Mouse (Mus musculus) embryonic facial prominence, embryonic 11.5 days (tissue): Measurements from ENCODE around the gene Bcl9l. TPM values are rescaled to one million over a fixed set of nuclear protein-coding genes. Genes with fewer than 3 reads are reported as not detected.
A peak's percentile ranks its signal among the peaks of the same experiment; 100 is the strongest.

Experiments
- ATAC-seq: fragments of 200-750 bp; cut with Nextera tagmentation; replicated peaks from 2 replicates; pipeline ENCODE4 v1.8.0; 2017; ENCODE audit warnings: low read depth; ENCODE audit not compliant: insufficient number of reproducible peaks, low FRiP score, low TSS enrichment
- DNase-seq: peaks from one replicate; pipeline ENCODE4 v3.0.0-alpha.2; 2015; ENCODE audit warnings: low spot score
- H3K27ac ChIP-seq: fragments of 300-500 bp; sonication (generic); replicated peaks from 2 replicates; pipeline ENCODE4 v1.5.1; 2014; ENCODE audit warnings: mild to moderate bottlenecking, low read depth, low read length, control low read depth
- H3K27me3 ChIP-seq: fragments of 300-500 bp; sonication (generic); 2 replicates; pipeline ENCODE4 v1.6.1; 2014; ENCODE audit warnings: mild to moderate bottlenecking, low read length, moderate library complexity, mixed read lengths; ENCODE audit not compliant: control insufficient read depth, insufficient read depth
- H3K36me3 ChIP-seq: fragments of 300-500 bp; sonication (generic); replicated peaks from 2 replicates; pipeline ENCODE4 v1.6.1; 2014; ENCODE audit warnings: low read depth, mild to moderate bottlenecking, low read length, moderate library complexity, mixed read lengths; ENCODE audit not compliant: control insufficient read depth, insufficient read depth
- H3K4me1 ChIP-seq: fragments of 300-500 bp; sonication (generic); 2 replicates; pipeline ENCODE4 v1.6.1; 2014; ENCODE audit warnings: low read length, mixed read lengths; ENCODE audit not compliant: control insufficient read depth, insufficient read depth
- H3K4me2 ChIP-seq: fragments of 300-500 bp; sonication (generic); 2 replicates; pipeline ENCODE4 v1.6.1; 2014; ENCODE audit warnings: low read depth, mild to moderate bottlenecking, control low read depth, low read length, moderate library complexity
- H3K4me3 ChIP-seq: fragments of 300-500 bp; sonication (generic); 2 replicates; pipeline ENCODE4 v1.5.1; 2014; ENCODE audit warnings: low read depth, low read length, control low read depth
- H3K9ac ChIP-seq: fragments of 300-500 bp; sonication (generic); replicated peaks from 2 replicates; pipeline ENCODE4 v1.6.1; 2014; ENCODE audit warnings: mild to moderate bottlenecking, control low read depth, low read length
- H3K9me3 ChIP-seq: fragments of 300-500 bp; sonication (generic); replicated peaks from 2 replicates; pipeline ENCODE4 v1.6.1; 2016; ENCODE audit warnings: mild to moderate bottlenecking, low read length, inconsistent platforms, mixed read lengths; ENCODE audit not compliant: control insufficient read depth
- WGBS: fragments of 180-500 bp; shearing (Covaris S2); extraction: QIAGEN DNeasy Blood & Tissue Kit; methylation state at CpG from one replicate; pipeline ENCODE4 v1.1.7; 2014; 5-methylcytosine and 5-hydroxymethylcytosine counted together
- polyA plus RNA-seq: library from polyadenylated mRNA; unstranded; fragments of >200 nt; fragmentation: Nextera tagmentation; extraction: Ambion mirVana; gene quantifications from 2 replicates; pipeline ENCODE4 v1.2.1, GENCODE M21; 2014

Gene Bcl9l
- polyA plus RNA-seq, 1 experiment from 2014 or later: 10.3 TPM

- 8% methylated on average over 17 of the region's 17 CpGs for WGBS
- H3K4me3 ChIP-seq: no peak overlapping the region
Measured at GRCm38 (mm10) chr9:44490086-44490967, 7.7 kb downstream of the Bcl9l start.

GRCm38 (mm10) chr9:44491351-44491750, 8.7 kb downstream of the Bcl9l start:
- Histone ChIP-seq H3K4me1 (peaks cover 64% of the 10 kb centered on the region), H3K9ac (no peak overlapping the region), H3K27me3 (no peaks in the 10 kb centered on the region), H3K4me3 (no peak overlapping the region), H3K27ac (no peak overlapping the region), H3K4me2 (no peak overlapping the region), H3K9me3 (no peaks in the 10 kb centered on the region), H3K36me3 (no peaks in the 10 kb centered on the region)
- ATAC-seq (no peak), DNase-seq (no peak)
- 76% methylated on average over 10 of the region's 10 CpGs for WGBS

More at GRCm38 (mm10) chr9:44490086-44490967, 7.7 kb downstream of the Bcl9l start:
- H3K36me3 ChIP-seq: no peaks in the 10 kb centered on the region
- H3K9ac ChIP-seq: no peak overlapping the region; the same call in 1 of the 2 replicates
- peak overlapping the region; percentile 60 for H3K27ac ChIP-seq
- H3K4me1 ChIP-seq: peaks cover 68% of the 10 kb centered on the region
- H3K9me3 ChIP-seq: no peaks in the 10 kb centered on the region
- H3K4me2 ChIP-seq: peak overlapping the region; percentile 42
- peak; percentile 63 for DNase-seq
- no peak for ATAC-seq
- no peaks in the 10 kb centered on the region for H3K27me3 ChIP-seq

- H3K9ac ChIP-seq: no peak overlapping the region
- no peaks in the 10 kb centered on the region for H3K27me3 ChIP-seq
- ATAC-seq (no peak), DNase-seq (no peak)
- 63% methylated on average over 17 of the region's 17 CpGs for WGBS
- H3K27ac ChIP-seq: no peak overlapping the region
- H3K4me2 ChIP-seq: no peak overlapping the region
- no peaks in the 10 kb centered on the region for H3K9me3 ChIP-seq
- peaks cover 66% of the 10 kb centered on the region for H3K4me1 ChIP-seq
- no peak overlapping the region for H3K4me3 ChIP-seq
- no peaks in the 10 kb centered on the region for H3K36me3 ChIP-seq
Measured at GRCm38 (mm10) chr9:44492631-44493461, 10.2 kb downstream of the Bcl9l start.

- peak overlapping the region; percentile 6; the same call in 1 of the 2 replicates for H3K4me2 ChIP-seq
- 7% methylated on average over 11 of the region's 11 CpGs for WGBS
Measured at GRCm38 (mm10) chr9:44494261-44494862, 11.7 kb downstream of the Bcl9l start.

GRCm38 (mm10) chr9:44494863-44495809, 12.5 kb downstream of the Bcl9l start:
- Histone ChIP-seq H3K4me3 (no peak overlapping the region), H3K4me2 (peak overlapping the region; percentile 5; the same call in 1 of the 2 replicates)

More at GRCm38 (mm10) chr9:44494261-44494862, 11.7 kb downstream of the Bcl9l start:
- H3K27me3 ChIP-seq: no peaks in the 10 kb centered on the region
- H3K4me1 ChIP-seq: peaks cover 62% of the 10 kb centered on the region
- no peaks in the 10 kb centered on the region for H3K36me3 ChIP-seq
- H3K4me3 ChIP-seq: no peak overlapping the region
- H3K27ac ChIP-seq: no peak overlapping the region
- ATAC-seq (no peak), DNase-seq (no peak)
- no peaks in the 10 kb centered on the region for H3K9me3 ChIP-seq
- H3K9ac ChIP-seq: no peak overlapping the region

GRCm38 (mm10) chr9:44495810-44496344, 13.3 kb downstream of the Bcl9l start:
- Histone ChIP-seq H3K27ac (0 out of 2 replicates have a peak overlapping the region, but pooled peaks have one; percentile 32), H3K27me3 (no peaks in the 10 kb centered on the region), H3K4me2 (no peak overlapping the region), H3K9ac (no peak overlapping the region), H3K4me1 (peaks cover 54% of the 10 kb centered on the region), H3K36me3 (no peaks in the 10 kb centered on the region), H3K9me3 (no peaks in the 10 kb centered on the region), H3K4me3 (no peak overlapping the region)
- 86% methylated on average over 10 of the region's 10 CpGs for WGBS
- DNase-seq (no peak), ATAC-seq (no peak)

More at GRCm38 (mm10) chr9:44494863-44495809, 12.5 kb downstream of the Bcl9l start:
- Histone ChIP-seq H3K36me3 (no peaks in the 10 kb centered on the region), H3K9me3 (no peaks in the 10 kb centered on the region), H3K4me1 (peaks cover 57% of the 10 kb centered on the region), H3K9ac (no peak overlapping the region), H3K27me3 (no peaks in the 10 kb centered on the region), H3K27ac (peak overlapping the region; percentile 32; the same call in 1 of the 2 replicates)
- DNase-seq (peak; percentile 35), ATAC-seq (no peak)
- WGBS: 26% methylated on average over 9 of the region's 9 CpGs
